12 mouse cellular contexts compared by ENCODE assay signal in genomic region chr1:137922769-137923168, GRCm38 (mm10).
DNase-seq lines count a peak whose midpoint lies in the region; ATAC-seq and TF ChIP-seq lines count a peak whose summit lies in the region.
"Had no signal": no experiment of that assay in that cellular context is flagged by ENCODE, and none has a peak within 500 bp of the region (broad histone marks: within the 10 kb centered on the region; RNA-seq: fewer than 3 reads in every experiment).

No protein-coding gene starts in this region.

- no peak for ATAC-seq in lung, embryonic 14.5 days (ENCODE audit: insufficient read depth)
- ATAC-seq in lung, postnatal 0 days, result no peak
- peak; percentile 81 for ATAC-seq in common myeloid progenitor, adult 5-6 weeks (replicated peaks; ENCODE audit: low read depth, poor library complexity, severe bottlenecking)
- ATAC-seq: inflammation-experienced regulatory T-cells, adult 6 months; midbrain, embryonic 13.5 days had no signal

- WGBS in lung, embryonic 14.5 days, result 64% methylated on average over 7 of the region's 7 CpGs
- WGBS in lung, postnatal 0 days, result 58% methylated on average over 7 of the region's 7 CpGs

- TF ChIP-seq EP300 in lung, postnatal 0 days (IDR thresholded peaks at IDR 0.05), result no peak

- H3K36me3 ChIP-seq in lung, embryonic 14.5 days (ENCODE audit: insufficient read depth), result peaks cover 9% of the 10 kb centered on the region; the same call in 1 of the 2 replicates
- no peaks in the 10 kb centered on the region for H3K36me3 ChIP-seq in lung, postnatal 0 days (ENCODE audit: insufficient read depth, low read length)
- H3K36me3 ChIP-seq: liver, embryonic 13.5 days had no signal

- DNase-seq in lung, embryonic 14.5 days, result no peak
- DNase-seq in lung, postnatal 0 days (ENCODE audit: low spot score), result no peak
- DNase-seq in left cerebral cortex, postnatal 14 days (ENCODE audit: low spot score in 2 of 2), result peak; percentile 71 to 72
- DNase-seq in spleen, adult 18-20 months, result peak; percentile 31 to 45
- DNase-seq in cerebellum, postnatal 14 days, result no peak
- DNase-seq in embryo, embryonic 11 days, result no peak
- DNase-seq: gastrocnemius, adult 2 months; liver, embryonic 13.5 days; thymus, adult 18-20 months had no signal

- no peaks in the 10 kb centered on the region for H3K27me3 ChIP-seq in lung, embryonic 14.5 days (ENCODE audit: insufficient read depth, low read length)
- no peaks in the 10 kb centered on the region for H3K27me3 ChIP-seq in lung, postnatal 0 days (replicated peaks; ENCODE audit: insufficient read depth, low read length)
- H3K27me3 ChIP-seq: liver, embryonic 13.5 days; midbrain, embryonic 13.5 days had no signal

- no peaks in the 10 kb centered on the region for H3K9me3 ChIP-seq in lung, embryonic 14.5 days (ENCODE audit: low read depth, low read length)
- H3K9me3 ChIP-seq in lung, postnatal 0 days (ENCODE audit: low read length), result no peaks in the 10 kb centered on the region
- H3K9me3 ChIP-seq: liver, embryonic 13.5 days; midbrain, embryonic 13.5 days had no signal

- H3K4me1 ChIP-seq in lung, embryonic 14.5 days (ENCODE audit: insufficient read depth), result peaks cover 11% of the 10 kb centered on the region
- no peaks in the 10 kb centered on the region for H3K4me1 ChIP-seq in lung, postnatal 0 days (ENCODE audit: insufficient read depth, low read depth, low read length)
- H3K4me1 ChIP-seq: liver, embryonic 13.5 days had no signal

- H3K9ac ChIP-seq in lung, embryonic 14.5 days, result no peak overlapping the region
- no peak overlapping the region for H3K9ac ChIP-seq in lung, postnatal 0 days (replicated peaks; ENCODE audit: low read depth)
- H3K9ac ChIP-seq: liver, embryonic 13.5 days; midbrain, embryonic 13.5 days had no signal

- H3K4me3 ChIP-seq in lung, embryonic 14.5 days (ENCODE audit: low read depth, low read length), result no peak overlapping the region
- H3K4me3 ChIP-seq in lung, postnatal 0 days (ENCODE audit: low read depth, low read length), result no peak overlapping the region
- H3K4me3 ChIP-seq: gastrocnemius, adult 2 months; liver, embryonic 13.5 days; midbrain, embryonic 13.5 days had no signal

- intact Hi-C loops in left cerebral cortex, postnatal 14 days (cut with DNase I), result no loop called here

- no peak for TF ChIP-seq CTCF in lung, embryonic 14.5 days (IDR thresholded peaks at IDR 0.05; ENCODE audit: low read depth)
- no peak for TF ChIP-seq CTCF in lung, postnatal 0 days (IDR thresholded peaks at IDR 0.05)

- 0 out of 2 replicates have a peak overlapping the region, but pooled peaks have one; percentile 3 for H3K27ac ChIP-seq in lung, embryonic 14.5 days (ENCODE audit: low read depth)
- H3K27ac ChIP-seq in lung, postnatal 0 days (ENCODE audit: low read length), result no peak overlapping the region
- H3K27ac ChIP-seq: gastrocnemius, adult 2 months; liver, embryonic 13.5 days; midbrain, embryonic 13.5 days had no signal

- no peak overlapping the region for H3K4me2 ChIP-seq in lung, embryonic 14.5 days
- H3K4me2 ChIP-seq in lung, postnatal 0 days (replicated peaks; ENCODE audit: low read depth, low read length), result no peak overlapping the region
- H3K4me2 ChIP-seq: liver, embryonic 13.5 days; midbrain, embryonic 13.5 days had no signal

Comparison
In these comparisons a context has a peak if more than half of its experiments do, and no peak if none do; other contexts are left out.
1. DNase-seq: peak in left cerebral cortex, postnatal 14 days (2 of 2) and spleen, adult 18-20 months (2 of 2); none in lung, embryonic 14.5 days (single experiment), lung, postnatal 0 days (single experiment), cerebellum, postnatal 14 days (0 of 2) and embryo, embryonic 11 days (single experiment).